Mouse (Mus musculus) brain, embryonic 14.5 days (tissue): ENCODE measurements around the gene Snd1.

ENCODE experiments used
- CTCF ChIP-seq: fragments of 200-500 bp; IDR thresholded peaks from 2 replicates; pipeline ENCODE4 v1.5.1; 2012; ENCODE audit warnings: inconsistent platforms, mild to moderate bottlenecking, moderate library complexity, borderline replicate concordance; ENCODE audit not compliant: insufficient read depth, insufficient read length; ENCODE audit errors: extremely low read depth
- POLR2A ChIP-seq: fragments of 200-500 bp; IDR thresholded peaks from 2 replicates; pipeline ENCODE4 v1.6.1; 2012; ENCODE audit warnings: mild to moderate bottlenecking, inconsistent platforms, borderline replicate concordance; ENCODE audit not compliant: poor library complexity, insufficient read depth, insufficient read length, severe bottlenecking; ENCODE audit errors: extremely low read depth

DNA sequence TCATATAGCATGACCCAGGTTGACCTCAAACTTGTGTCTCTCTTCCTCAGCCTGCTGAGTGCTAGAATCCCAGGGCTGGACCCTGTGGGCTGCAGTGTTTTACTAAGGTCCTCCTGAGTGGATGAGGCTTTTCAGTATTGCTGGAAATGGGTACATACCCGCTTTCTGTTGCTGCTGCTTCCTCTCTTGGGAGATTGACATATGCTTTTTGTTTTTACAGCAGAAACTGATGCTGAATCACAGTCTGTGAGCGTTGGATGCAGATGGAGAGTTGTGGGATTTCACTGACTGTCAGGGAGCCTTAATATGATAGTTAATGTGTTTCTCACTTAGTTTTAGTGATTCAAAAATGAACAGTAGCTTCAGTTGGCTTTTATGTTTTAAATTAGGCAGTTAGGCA is 11.5 kb downstream of the Snd1 start:
- no peak for TF ChIP-seq POLR2A
- TF ChIP-seq CTCF: no peak
